Mouse (Mus musculus): ENCODE data around the gene Slc18a2.

Slc18a2 gene

GRCm38 (mm10) chr19:59260718-59261442 is at the start of gene Slc18a2:
Gene Slc18a2 (plus strand): TSS chr19:59260896.
- peak; percentile 4 to 12 for DNase-seq (ENCODE audit: low spot score in 2 of 2)

- no peak for DNase-seq (ENCODE audit: low spot score in 2 of 2)
These were observed 43.8 kb upstream of the Slc18a2 start for GRCm38 (mm10) chr19:59216891-59217290.

DNA sequence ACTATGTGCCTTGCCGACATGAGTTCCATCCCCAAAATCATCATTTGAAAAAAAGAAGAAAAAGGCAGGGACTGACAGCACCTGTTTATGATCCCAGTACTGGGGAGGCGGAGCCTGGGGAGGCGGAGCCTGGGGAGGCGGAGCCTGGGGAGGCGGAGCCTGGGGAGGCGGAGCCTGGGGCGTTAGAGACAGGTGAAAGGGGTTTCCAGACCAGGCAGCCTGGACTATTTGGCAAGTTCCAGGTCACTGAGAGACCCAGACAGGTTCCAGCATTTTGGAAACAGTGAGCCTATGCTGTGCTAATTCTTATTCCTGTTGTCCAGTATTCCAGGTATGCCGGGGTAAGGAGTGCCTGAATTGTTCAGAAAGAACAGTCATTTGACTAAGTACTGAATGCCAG is 41.7 kb upstream of the Slc18a2 start, which contains the start of gene Kcnk18:
TSS of gene Kcnk18 (plus strand) at position 224 of the 400 bp plus-strand sequence.
- no peak for DNase-seq (ENCODE audit: low spot score in 2 of 2)

DNA sequence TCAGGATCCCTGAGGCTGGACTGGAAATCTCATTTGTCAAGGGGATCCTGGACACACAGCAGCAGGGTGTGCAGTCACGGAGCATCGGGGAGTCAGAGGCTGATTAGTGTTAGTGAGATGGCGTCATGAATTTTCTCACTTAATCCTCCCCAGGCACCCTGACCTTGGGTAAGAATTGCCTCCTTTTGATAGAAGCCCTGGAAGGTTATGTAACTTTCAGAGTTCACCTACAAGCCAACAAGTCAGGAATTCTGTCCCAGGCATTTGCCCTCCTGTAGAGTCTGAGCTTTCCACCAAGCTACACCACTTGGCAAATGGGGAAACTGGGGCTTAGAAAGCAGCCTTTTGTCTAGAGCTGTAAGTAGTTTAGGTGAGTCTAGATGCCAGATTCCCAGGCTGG is 39.6 kb upstream of the Slc18a2 start:
- DNase-seq (ENCODE audit: low spot score in 2 of 2), result no peak

- DNase-seq (ENCODE audit: low spot score in 2 of 2), result no peak
These were observed 32.3 kb upstream of the Slc18a2 start for GRCm38 (mm10) chr19:59228376-59228775.

- DNase-seq (ENCODE audit: low spot score in 2 of 2), result no peak
These were observed 27.9 kb upstream of the Slc18a2 start for GRCm38 (mm10) chr19:59232786-59233185.

- no peak for DNase-seq (ENCODE audit: low spot score in 2 of 2)
These were observed 25.7 kb upstream of the Slc18a2 start for GRCm38 (mm10) chr19:59235001-59235400.

DNA sequence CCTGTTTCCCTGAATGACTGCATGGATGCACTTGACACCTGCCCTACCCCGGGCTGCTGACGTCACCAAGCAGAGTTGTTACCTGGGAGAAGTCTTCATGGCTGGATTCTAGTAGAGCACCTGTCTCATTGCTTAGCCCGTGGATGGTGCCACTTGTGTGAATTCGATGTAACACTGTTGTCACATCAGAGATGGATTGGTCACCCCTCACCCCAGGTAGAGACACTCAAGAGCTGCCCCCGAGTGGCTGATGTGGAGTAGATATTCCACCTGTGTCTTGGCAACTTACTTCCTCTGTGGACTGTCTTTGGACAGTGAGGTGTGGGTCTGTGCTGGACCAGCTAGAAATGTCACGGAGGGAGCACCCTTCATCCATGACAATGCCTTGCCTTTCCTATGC is 24.6 kb upstream of the Slc18a2 start:
- DNase-seq (ENCODE audit: low spot score in 2 of 2), result no peak

GRCm38 (mm10) chr19:59238630-59239029 is 22.1 kb upstream of the Slc18a2 start:
- no peak for DNase-seq (ENCODE audit: low spot score in 2 of 2)

- DNase-seq (ENCODE audit: low spot score in 2 of 2), result peak; percentile 54 to 60
These were observed 21.4 kb upstream of the Slc18a2 start for GRCm38 (mm10) chr19:59239124-59239817.

GRCm38 (mm10) chr19:59241987-59242386 is 18.7 kb upstream of the Slc18a2 start:
- DNase-seq (ENCODE audit: low spot score in 2 of 2), result no peak

DNA sequence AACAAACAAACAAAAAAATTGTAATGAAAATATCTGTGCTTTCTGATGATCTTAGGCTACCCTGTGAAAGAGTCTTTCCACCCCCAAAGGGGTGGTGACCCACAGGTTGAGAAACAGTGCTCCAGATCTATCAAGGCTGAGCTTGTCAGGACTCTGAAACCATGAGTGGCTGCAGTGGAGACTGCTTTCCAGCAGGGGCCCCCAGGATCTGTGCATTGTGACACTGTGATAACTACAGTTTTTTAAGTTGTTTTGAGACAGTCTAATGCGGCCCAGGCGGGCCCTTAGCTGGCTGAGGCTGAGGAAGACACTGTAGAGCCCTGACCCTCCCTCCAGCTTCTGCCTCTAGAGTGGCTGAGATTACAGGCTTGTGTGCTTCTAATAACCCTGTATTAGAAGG is 17.6 kb upstream of the Slc18a2 start:
- no peak for DNase-seq (ENCODE audit: low spot score in 2 of 2)

DNA sequence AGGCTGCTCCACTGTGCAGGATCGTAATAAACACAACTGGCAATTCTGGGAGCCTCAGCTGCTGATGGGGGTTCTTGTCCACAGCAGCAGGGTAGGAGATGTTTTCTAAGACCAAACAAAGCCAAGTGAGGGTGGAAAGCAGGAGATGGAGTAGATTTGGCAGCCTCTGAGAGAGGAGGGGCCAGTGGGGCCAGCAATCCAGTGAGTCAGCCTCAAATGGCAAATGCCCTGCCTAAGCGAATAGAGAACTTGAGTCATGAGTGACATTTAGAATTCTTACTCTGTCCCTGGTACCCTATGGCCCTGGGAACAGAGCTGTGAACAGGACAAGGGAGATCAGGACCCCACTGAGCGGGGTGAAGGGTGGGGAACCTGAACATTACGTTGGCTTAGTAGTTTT is 12.6 kb upstream of the Slc18a2 start:
- no peak for DNase-seq (ENCODE audit: low spot score in 2 of 2)

- DNase-seq (ENCODE audit: low spot score in 2 of 2), result peak in 1 of 2 experiments; percentile 4
These were observed 12.0 kb upstream of the Slc18a2 start for GRCm38 (mm10) chr19:59248553-59249286.

DNA sequence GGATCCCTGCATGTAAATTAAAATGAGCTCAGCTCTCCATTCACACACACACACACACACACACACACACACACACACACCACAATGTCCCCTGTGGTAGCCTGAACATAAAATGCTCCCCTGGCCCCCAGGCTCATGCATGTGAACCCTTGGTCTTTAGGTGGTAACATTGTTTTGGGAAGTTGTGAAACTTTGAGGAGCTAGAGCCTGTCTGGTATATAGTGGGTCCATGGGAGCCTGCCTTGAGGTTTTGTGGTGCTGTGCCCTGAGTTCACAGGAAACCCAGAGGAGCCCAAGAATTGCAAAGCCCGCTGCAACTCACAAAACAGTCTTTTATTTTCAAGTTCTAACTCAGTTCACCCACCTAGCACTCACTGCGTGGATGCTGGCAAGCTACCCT is 8.0 kb upstream of the Slc18a2 start:
- no peak for DNase-seq (ENCODE audit: low spot score in 2 of 2)

DNA sequence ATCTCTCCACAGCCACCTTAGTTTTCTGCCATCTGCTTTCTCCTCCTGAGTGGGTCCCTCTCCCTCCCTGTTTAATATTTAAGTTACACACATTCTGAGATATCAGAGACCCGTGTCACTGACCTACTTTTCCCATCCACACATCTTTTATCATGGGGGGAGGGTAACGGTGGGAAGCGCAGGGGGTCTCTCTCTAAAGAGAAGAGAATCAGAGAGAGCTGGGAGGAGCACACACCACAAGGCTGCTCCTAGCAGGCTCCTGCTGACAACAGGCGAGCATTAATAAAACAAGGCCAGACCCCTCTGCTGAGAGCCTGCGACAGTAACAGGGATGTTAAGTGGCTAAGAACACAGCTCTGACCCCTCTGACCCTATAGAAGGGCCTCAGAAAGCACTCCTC is 1.1 kb upstream of the Slc18a2 start:
- DNase-seq (ENCODE audit: low spot score in 2 of 2), result no peak

DNA sequence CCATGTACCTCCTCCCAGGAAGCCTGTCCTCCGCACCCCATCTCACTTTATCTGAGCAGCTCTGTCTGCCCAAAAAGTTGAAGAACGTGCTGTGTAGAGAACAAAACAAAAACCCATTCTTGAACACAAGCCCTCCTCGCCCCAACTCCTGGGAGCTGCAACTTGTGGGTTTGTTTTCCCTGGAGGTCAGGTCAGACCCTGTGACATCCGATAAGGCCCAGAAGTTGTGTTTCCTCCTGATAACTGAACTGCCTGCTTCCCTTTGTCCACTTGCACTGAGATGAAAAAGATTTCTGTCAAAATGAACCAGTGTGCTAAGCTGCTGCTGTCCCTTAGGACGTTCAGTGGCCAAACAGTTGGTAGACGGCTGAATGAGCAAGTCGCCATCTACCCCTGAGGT is 908 bp downstream of the Slc18a2 start:
- DNase-seq (ENCODE audit: low spot score in 2 of 2), result no peak

GRCm38 (mm10) chr19:59263171-59263570 is 2.5 kb downstream of the Slc18a2 start:
- no peak for DNase-seq (ENCODE audit: low spot score in 2 of 2)

DNA sequence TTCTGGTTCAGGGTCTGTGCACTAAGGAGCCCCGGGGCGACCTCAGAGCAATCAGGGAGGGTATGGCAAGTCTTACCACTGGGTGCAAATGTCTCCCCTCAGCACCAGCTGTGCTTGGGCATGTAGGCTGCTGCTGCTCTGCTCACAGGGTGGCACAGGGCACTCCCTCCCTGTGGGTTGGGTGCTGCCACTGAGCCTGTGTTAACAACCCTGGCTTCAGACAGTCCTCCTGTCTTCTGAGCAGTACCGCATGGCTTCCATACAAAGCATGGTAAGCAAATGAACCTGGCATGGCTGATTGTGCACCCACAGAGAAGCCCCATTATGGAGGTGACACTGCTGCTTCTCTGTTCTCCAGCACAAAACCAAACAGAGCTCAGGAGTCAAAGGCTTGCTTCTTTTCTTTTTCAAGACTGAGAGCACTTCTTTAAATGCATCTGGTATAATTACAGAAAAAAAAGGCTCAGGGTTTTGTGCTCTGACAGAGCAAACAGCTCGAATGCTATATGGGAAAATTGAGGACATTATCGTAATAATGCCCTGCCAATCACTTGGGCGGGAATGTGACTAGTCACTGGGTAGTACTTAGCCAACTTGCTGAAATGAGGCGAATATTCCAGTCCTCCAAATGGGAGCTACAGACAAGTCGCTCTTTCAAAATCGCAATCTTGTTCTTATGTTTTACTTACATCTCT is 4.3 kb downstream of the Slc18a2 start:
- no peak for DNase-seq (ENCODE audit: low spot score in 2 of 2)

DNA sequence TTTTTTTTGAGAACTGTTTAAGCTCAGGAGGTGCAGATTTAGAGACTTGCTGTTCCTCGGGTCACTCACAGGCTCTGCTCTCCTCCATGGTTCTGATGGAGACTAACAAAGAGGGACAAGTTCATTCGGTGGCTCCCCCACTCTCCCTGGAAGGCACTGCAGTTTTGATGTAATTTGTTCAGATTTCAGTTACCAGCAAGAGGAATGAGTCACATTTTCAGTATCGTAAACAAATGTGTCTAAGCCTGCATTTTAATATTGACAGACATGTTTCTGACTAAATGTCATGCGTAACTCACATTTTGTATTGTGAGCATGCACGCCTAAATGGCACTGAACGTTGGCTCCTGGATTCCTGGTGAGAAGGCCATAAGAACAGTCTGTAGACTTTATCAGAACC is 5.2 kb downstream of the Slc18a2 start:
- no peak for DNase-seq (ENCODE audit: low spot score in 2 of 2)

DNA sequence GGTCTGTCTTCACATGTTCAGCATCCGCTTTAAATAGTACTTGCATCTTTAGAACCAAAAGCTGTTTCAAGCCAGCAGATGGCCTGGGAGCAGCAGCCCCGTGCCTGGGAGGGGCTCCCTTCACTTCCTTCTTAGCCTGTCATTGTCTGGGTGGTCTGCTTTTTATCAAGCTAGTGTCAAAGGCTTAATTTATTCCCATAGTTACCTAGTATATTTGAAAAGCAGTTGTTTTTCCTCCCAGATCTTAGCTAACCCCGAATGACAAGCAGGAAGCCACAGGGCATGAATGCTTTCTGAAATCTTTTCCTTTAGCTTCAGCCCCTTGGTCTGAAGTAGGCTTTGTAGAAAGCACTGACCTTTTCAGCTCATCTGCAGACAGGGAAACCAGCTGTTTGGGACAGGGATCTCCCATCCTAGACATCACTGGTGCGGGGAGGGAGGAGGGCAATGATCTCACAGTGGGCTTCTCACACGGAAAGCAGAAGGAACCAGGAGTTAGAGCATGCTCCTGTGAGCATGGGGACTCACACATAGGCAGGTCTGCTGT is 6.8 kb downstream of the Slc18a2 start:
- no peak for DNase-seq (ENCODE audit: low spot score in 2 of 2)

GRCm38 (mm10) chr19:59273190-59273589 is 12.5 kb downstream of the Slc18a2 start:
- DNase-seq (ENCODE audit: low spot score in 2 of 2), result no peak

Data from spleen, postnatal 36 days (tissue).